Mouse (Mus musculus) ovary, adult 18-20 months (tissue): ENCODE data around the gene Hist1h2ac.
A peak's percentile ranks its signal among the peaks of the same experiment; 100 is the strongest.
"Not testable (repeated sequence)": the region's sequence is repeated elsewhere in the genome, so short reads cannot be mapped to it uniquely, and the experiment has no call there.

Experiments
- DNase-seq: peaks from one replicate; pipeline ENCODE4 v3.0.0; 2022; ENCODE audit warnings: low spot score, mixed read lengths

Hist1h2ac gene

GRCm38 (mm10) chr13:23699767-23700166 is 16.0 kb upstream of the Hist1h2ac start:
- DNase-seq = no peak

- no peak for DNase-seq
Measured at GRCm38 (mm10) chr13:23698996-23699395, 15.2 kb upstream of the Hist1h2ac start.

- DNase-seq = peak; percentile 97
Measured at GRCm38 (mm10) chr13:23698300-23698693, 14.5 kb upstream of the Hist1h2ac start, which contains the start of gene Hist1h4c. Hist1h4c (minus strand) TSS chr13:23698454.

- DNase-seq = no peak
Measured at GRCm38 (mm10) chr13:23697491-23698299, 13.9 kb upstream of the Hist1h2ac start.

GRCm38 (mm10) chr13:23696061-23696474 is 12.3 kb upstream of the Hist1h2ac start:
- DNase-seq = peak; percentile 64

- DNase-seq = no peak
Measured at GRCm38 (mm10) chr13:23695514-23695913, 11.8 kb upstream of the Hist1h2ac start, which contains the start of gene Hist1h1t. Hist1h1t (plus strand) TSS chr13:23695814.

- no peak for DNase-seq
Measured at GRCm38 (mm10) chr13:23694956-23695355, 11.2 kb upstream of the Hist1h2ac start.

- no peak for DNase-seq
Measured at GRCm38 (mm10) chr13:23693856-23694440, 10.2 kb upstream of the Hist1h2ac start.

GRCm38 (mm10) chr13:23689459-23689858 is 5.7 kb upstream of the Hist1h2ac start:
- DNase-seq = no peak

- DNase-seq = no peak
Measured at GRCm38 (mm10) chr13:23688956-23689355, 5.2 kb upstream of the Hist1h2ac start.

GRCm38 (mm10) chr13:23687907-23688306 is 4.2 kb upstream of the Hist1h2ac start:
- no peak for DNase-seq

- no peak for DNase-seq
Measured at GRCm38 (mm10) chr13:23687181-23687580, 3.4 kb upstream of the Hist1h2ac start.

- DNase-seq = no peak
Measured at GRCm38 (mm10) chr13:23685966-23686365, 2.2 kb upstream of the Hist1h2ac start.

- DNase-seq = no peak
Measured at GRCm38 (mm10) chr13:23685121-23685861, 1.5 kb upstream of the Hist1h2ac start.

GRCm38 (mm10) chr13:23684295-23684945 is 672 bp upstream of the Hist1h2ac start:
- not testable (repeated sequence) for DNase-seq

GRCm38 (mm10) chr13:23682947-23683754 is 597 bp downstream of the Hist1h2ac start:
- not testable (repeated sequence) for DNase-seq

- no peak for DNase-seq
Measured at GRCm38 (mm10) chr13:23682623-23682946, 1.2 kb downstream of the Hist1h2ac start.

GRCm38 (mm10) chr13:23681990-23682582 is 1.7 kb downstream of the Hist1h2ac start:
- no peak for DNase-seq

GRCm38 (mm10) chr13:23662536-23662935 is 21.2 kb downstream of the Hist1h2ac start:
- no peak for DNase-seq

- DNase-seq = no peak
Measured at GRCm38 (mm10) chr13:23659636-23660366, 23.9 kb downstream of the Hist1h2ac start.
